ENCODE assay signal across 8 mouse cellular contexts in the genomic region with DNA sequence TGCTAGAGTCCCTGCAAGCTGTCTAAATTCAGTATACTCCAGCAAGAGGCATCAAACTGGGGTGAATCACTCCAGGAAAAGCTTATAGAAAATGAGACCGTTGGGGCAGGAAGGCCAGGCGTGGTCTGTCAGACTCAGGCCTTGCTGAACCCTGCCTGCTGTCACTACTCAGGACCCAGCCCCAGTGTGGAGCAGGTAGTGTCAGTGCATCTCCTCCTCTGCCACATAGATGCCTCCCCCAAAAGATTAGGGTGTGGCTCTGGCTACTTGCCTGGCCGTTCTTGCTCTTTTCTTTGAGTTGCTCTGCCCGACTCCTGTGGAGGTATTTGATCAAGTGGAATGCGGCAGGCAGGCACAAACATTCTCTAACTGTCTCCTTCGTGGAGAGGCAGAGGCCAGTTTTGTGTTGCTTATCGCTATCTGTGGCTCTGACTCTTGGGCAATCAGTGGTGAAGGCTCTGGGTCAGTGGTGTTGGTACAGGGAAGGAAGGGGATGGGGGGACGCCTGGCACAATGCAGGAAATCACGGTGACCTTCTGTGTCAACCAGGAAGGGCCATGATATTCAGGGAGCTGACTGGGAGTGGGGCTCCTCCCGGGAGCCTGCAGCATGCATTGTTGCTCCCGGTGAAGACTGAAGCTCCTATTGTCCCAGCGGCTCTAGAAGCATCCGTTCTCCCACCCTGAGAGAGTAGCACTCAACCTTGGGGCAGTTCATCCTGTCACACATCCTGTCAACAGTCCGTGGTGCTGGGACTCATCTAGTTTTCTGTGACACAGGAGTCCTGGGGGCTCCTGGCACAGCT. TPM values are rescaled to one million over a fixed set of nuclear protein-coding genes. Genes with fewer than 3 reads are reported as not detected.
DNase-seq lines count a peak whose midpoint lies in the region; ATAC-seq and TF ChIP-seq lines count a peak whose summit lies in the region.

No protein-coding gene starts in this region.

- 0 out of 2 replicates have a peak overlapping the region, but pooled peaks have one; percentile 27 for H3K27ac ChIP-seq in spleen, adult 2 months (ENCODE audit: insufficient read depth, low read length)
- peak overlapping the region; percentile 40; the same call in 1 of the 2 replicates for H3K27ac ChIP-seq in liver, postnatal 0 days (ENCODE audit: low read depth)
- H3K27ac ChIP-seq in forebrain, embryonic 11.5 days (ENCODE audit: low read depth, low read length) = no peak overlapping the region

- H3K4me2 ChIP-seq in liver, postnatal 0 days (ENCODE audit: low read depth, low read length) = 0 out of 2 replicates have a peak overlapping the region, but pooled peaks have one; percentile 6
- no peak overlapping the region for H3K4me2 ChIP-seq in forebrain, embryonic 11.5 days (ENCODE audit: low read depth, low read length, severe bottlenecking)

- TF ChIP-seq EP300 in liver, postnatal 0 days (IDR thresholded peaks at IDR 0.05; ENCODE audit: low read depth) = no peak

- no peak overlapping the region for H3K9ac ChIP-seq in liver, postnatal 0 days (replicated peaks)
- no peak overlapping the region for H3K9ac ChIP-seq in forebrain, embryonic 11.5 days (ENCODE audit: low read length)

- no peaks in the 10 kb centered on the region for H3K9me3 ChIP-seq in liver, postnatal 0 days (ENCODE audit: low read length)
- no peaks in the 10 kb centered on the region for H3K9me3 ChIP-seq in forebrain, embryonic 11.5 days (ENCODE audit: control insufficient read depth, low read length)

- no peak for TF ChIP-seq CTCF in spleen, adult 2 months (IDR thresholded peaks at IDR 0.05; ENCODE audit: extremely low read depth, insufficient read depth, insufficient read length, insufficient replicate concordance)
- no peak for TF ChIP-seq CTCF in liver, postnatal 0 days (IDR thresholded peaks at IDR 0.05; ENCODE audit: low read depth)

- H3K36me3 ChIP-seq in spleen, adult 2 months (ENCODE audit: control insufficient read depth, insufficient read depth, low read length) = no peaks in the 10 kb centered on the region
- no peaks in the 10 kb centered on the region for H3K36me3 ChIP-seq in liver, postnatal 0 days (replicated peaks; ENCODE audit: insufficient read depth, low read length)
- H3K36me3 ChIP-seq in forebrain, embryonic 11.5 days (ENCODE audit: control insufficient read depth, insufficient read depth, low read length) = no peaks in the 10 kb centered on the region

- WGBS in spleen, adult 2 months = 64% methylated on average over 14 of the region's 14 CpGs
- WGBS in liver, postnatal 0 days (ENCODE audit: insufficient replicate concordance) = 20% methylated on average over 14 of the region's 14 CpGs
- 28% methylated on average over 14 of the region's 14 CpGs for WGBS in forebrain, embryonic 11.5 days

- DNase-seq in spleen, adult 2 months (ENCODE audit: low read depth in 1 of 2, low spot score in 2 of 2) = no peak
- no peak for DNase-seq in spleen, postnatal 4 days (ENCODE audit: low spot score in 2 of 2)
- peak; percentile 50 for DNase-seq in heart, postnatal 4 days
- no peak for DNase-seq in liver, postnatal 0 days
- peak; percentile 11 for DNase-seq in yolk sac, embryonic 10.5 days (ENCODE audit: low spot score)
- no peak for DNase-seq in layer of hippocampus, adult 18-20 months (ENCODE audit: low spot score in 2 of 2)
- no peak for DNase-seq in layer of hippocampus, postnatal 36 days
- no peak for DNase-seq in forebrain, embryonic 11.5 days (ENCODE audit: low spot score)

- ATAC-seq in liver, postnatal 0 days = peak; percentile 64
- ATAC-seq in forebrain, embryonic 11.5 days (replicated peaks; ENCODE audit: low FRiP score) = no peak

- no peak for TF ChIP-seq POLR2A in spleen, adult 2 months (IDR thresholded peaks at IDR 0.05; ENCODE audit: low read depth, low read length)

- H3K4me3 ChIP-seq in spleen, adult 2 months (ENCODE audit: extremely low read depth, insufficient read depth, insufficient read length) = no peak overlapping the region
- no peak overlapping the region for H3K4me3 ChIP-seq in liver, postnatal 0 days (ENCODE audit: low read depth, low read length)
- no peak overlapping the region for H3K4me3 ChIP-seq in forebrain, embryonic 11.5 days (ENCODE audit: low read depth, low read length)

- no peaks in the 10 kb centered on the region for H3K4me1 ChIP-seq in spleen, adult 2 months (ENCODE audit: control insufficient read depth, insufficient read depth, insufficient read length)
- H3K4me1 ChIP-seq in liver, postnatal 0 days (ENCODE audit: insufficient read depth) = peaks cover 5% of the 10 kb centered on the region
- peaks cover 6% of the 10 kb centered on the region; the same call in 1 of the 2 replicates for H3K4me1 ChIP-seq in forebrain, embryonic 11.5 days (replicated peaks; ENCODE audit: control insufficient read depth, insufficient read depth, low read length)

- H3K27me3 ChIP-seq in spleen, adult 2 months (ENCODE audit: control insufficient read depth, insufficient read depth, low read length) = no peaks in the 10 kb centered on the region
- H3K27me3 ChIP-seq in liver, postnatal 0 days (ENCODE audit: insufficient read depth, low read length) = no peaks in the 10 kb centered on the region
- no peaks in the 10 kb centered on the region for H3K27me3 ChIP-seq in forebrain, embryonic 11.5 days (ENCODE audit: control insufficient read depth, insufficient read depth, low read length)

RNA-seq across cellular contexts. Expression of a gene that starts 12.6 kb away (rescaled TPM):
- polyA plus RNA-seq in spleen, adult 2 months (2012; rRNA removed) = 20.6 and 25.8 TPM in 2 replicates
- total RNA-seq in heart, postnatal 4 days (2021) = 10 to 100 TPM; 19.3 to 23.8 TPM
- polyA plus RNA-seq in liver, postnatal 0 days (2015; fragmentation: Nextera tagmentation; extraction: Ambion mirVana) = 4.9 and 5.1 TPM in 2 replicates
- total RNA-seq in layer of hippocampus, adult 18-20 months (2021) = 100 to 1,000 TPM; 163 to 201 TPM
- 100 to 1,000 TPM; 151 to 168 TPM for total RNA-seq in layer of hippocampus, postnatal 36 days (2021)
- 9.9 and 10.0 TPM in 2 replicates for polyA plus RNA-seq in forebrain, embryonic 11.5 days (2014; fragmentation: Nextera tagmentation; extraction: Ambion mirVana)

RNA-seq across cellular contexts. Expression of a gene that starts 25.3 kb away (rescaled TPM):
- polyA plus RNA-seq in spleen, adult 2 months (2012; rRNA removed) = 45.8 and 57.9 TPM in 2 replicates
- 10 to 100 TPM; 39.5 to 40.8 TPM for total RNA-seq in heart, postnatal 4 days (2021)
- polyA plus RNA-seq in liver, postnatal 0 days (2015; fragmentation: Nextera tagmentation; extraction: Ambion mirVana) = 9.9 and 10.8 TPM in 2 replicates
- 10 to 100 TPM; 36.6 to 37.1 TPM for total RNA-seq in layer of hippocampus, adult 18-20 months (2021)
- total RNA-seq in layer of hippocampus, postnatal 36 days (2021) = 10 to 100 TPM; 35.8 to 37.7 TPM
- 29.4 and 29.9 TPM in 2 replicates for polyA plus RNA-seq in forebrain, embryonic 11.5 days (2014; fragmentation: Nextera tagmentation; extraction: Ambion mirVana)

RNA-seq across cellular contexts. Expression of a gene that starts 50.7 kb away (rescaled TPM):
- polyA plus RNA-seq in spleen, adult 2 months (2012; rRNA removed) = not detected in 2 replicates
- total RNA-seq in heart, postnatal 4 days (2021) = not detected
- not detected in 2 replicates for polyA plus RNA-seq in liver, postnatal 0 days (2015; fragmentation: Nextera tagmentation; extraction: Ambion mirVana)
- under 1 TPM; 0.45 to 0.58 TPM for total RNA-seq in layer of hippocampus, adult 18-20 months (2021)
- total RNA-seq in layer of hippocampus, postnatal 36 days (2021) = under 1 TPM; 0.30 to 0.53 TPM
- 2.0 and 2.1 TPM in 2 replicates for polyA plus RNA-seq in forebrain, embryonic 11.5 days (2014; fragmentation: Nextera tagmentation; extraction: Ambion mirVana)

Comparison
In these comparisons a context has a peak if more than half of its experiments do, and no peak if none do; other contexts are left out.
1. DNase-seq: peak in heart, postnatal 4 days (single experiment) and yolk sac, embryonic 10.5 days (single experiment); none in spleen, adult 2 months (0 of 2), spleen, postnatal 4 days (0 of 2), liver, postnatal 0 days (single experiment), layer of hippocampus, adult 18-20 months (0 of 2), layer of hippocampus, postnatal 36 days (0 of 2) and forebrain, embryonic 11.5 days (single experiment).
2. RNA of a gene that starts 12.6 kb away (total RNA-seq): 163 to 201 TPM in layer of hippocampus, adult 18-20 months and 151 to 168 TPM in layer of hippocampus, postnatal 36 days; 19.3 to 23.8 TPM in heart, postnatal 4 days; every median in the first group is over 4 times any median in the second.